Mouse (Mus musculus) cerebellum, adult 11-12 months (tissue): ENCODE measurements around the gene Aak1.
"Not testable (repeated sequence)": the region's sequence is repeated elsewhere in the genome, so short reads cannot be mapped to it uniquely, and the experiment has no call there.

ENCODE experiments used
- DNase-seq: peaks from one replicate; pipeline ENCODE4 v3.0.0; 2022

The Aak1 gene

DNA sequence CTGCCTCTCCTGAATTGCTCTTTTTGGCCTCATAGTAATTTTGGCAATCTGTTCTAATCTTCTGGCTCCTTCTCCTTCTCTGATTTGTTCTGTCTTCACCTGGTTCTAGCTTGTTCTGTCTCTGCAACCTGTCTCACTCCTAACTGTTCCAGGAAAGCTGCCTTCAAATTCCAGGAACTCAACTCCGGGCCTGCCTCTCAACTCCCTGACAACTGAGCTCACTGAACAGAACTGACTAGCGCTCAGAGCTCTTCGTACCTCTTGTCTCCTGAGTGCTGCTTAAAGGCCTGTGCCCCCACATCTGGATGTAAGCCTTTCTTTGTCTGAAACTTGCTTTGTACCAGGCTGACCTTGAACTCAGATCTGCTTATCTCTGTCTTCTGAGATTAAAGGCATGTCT lies 183.1 kb downstream of the Aak1 start:
- DNase-seq, result no peak

DNA sequence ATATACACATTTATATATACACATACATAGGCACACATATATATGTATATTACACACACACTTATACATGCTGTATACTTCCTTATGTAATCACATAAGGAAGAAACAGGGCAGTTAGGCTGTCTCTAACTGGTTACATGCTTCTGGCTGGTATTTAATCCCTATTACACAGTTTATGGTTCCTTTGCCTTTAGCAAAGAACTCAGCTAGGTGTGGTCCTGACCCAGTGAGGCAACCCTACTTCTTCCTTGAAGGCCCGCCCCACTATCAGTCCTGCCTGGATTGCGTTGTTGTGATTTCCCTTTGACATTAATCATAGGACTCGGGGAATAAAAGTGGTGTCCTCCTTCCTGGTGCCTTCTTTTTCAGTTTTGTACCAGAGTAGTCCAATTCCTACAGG lies 185.1 kb downstream of the Aak1 start:
- no peak for DNase-seq

DNA sequence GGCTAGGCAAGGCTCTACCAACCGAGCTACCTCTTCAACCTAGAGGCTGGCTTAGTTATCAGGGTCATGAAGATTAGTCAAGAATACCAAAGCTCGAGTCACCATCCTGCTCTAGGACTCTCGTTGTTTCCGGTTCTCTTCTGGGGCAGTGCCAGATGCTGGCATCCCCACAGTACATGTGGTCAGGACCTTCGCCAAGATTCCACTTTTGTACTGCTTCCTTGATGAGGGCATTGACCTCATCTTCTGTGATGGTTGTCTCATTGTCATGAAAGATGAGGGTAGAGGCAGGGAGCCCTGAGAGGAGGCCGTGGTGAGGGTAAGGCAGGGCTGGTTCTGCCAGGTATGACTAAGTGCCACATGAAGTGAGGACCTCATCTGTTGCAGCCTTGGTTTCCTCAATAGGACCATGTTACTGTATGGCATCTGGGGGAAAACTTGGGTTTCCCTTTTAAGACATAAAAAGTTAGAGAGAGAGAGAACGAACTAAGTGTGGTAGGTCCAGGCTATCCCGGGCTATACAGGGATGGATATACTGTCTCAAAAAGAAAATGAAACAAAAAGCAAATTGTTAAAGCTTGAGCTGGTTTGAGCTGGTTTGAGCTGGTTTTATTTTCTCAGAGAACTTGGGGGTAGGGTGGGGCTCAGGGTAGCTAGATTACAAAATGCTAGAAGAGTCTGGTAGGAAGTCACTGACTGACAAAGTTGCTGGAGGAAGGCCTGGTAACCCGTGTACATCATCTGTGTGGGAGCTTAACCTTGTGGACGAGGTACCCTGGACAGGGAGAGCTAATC lies 188.7 kb downstream of the Aak1 start:
- no peak for DNase-seq

DNA sequence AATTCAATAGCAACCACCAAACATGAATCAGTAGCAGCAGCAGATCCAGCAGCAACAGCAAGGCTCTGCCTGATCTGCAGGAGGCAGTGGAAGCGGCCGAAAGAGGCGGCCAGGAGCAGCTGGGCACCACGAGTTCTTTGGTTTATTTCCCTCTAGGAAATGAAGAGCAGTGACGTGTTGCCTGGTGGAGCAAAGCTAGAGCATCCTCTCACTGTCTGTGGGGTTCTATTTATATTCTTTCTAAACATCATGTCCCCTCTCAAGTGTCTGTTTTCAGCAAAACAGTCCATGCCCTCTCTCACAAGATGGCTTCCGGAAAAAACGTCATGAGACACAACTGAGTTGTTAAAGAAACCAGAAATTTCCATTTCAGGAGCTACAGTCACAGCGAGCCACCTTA lies 189.8 kb downstream of the Aak1 start:
- no peak for DNase-seq

DNA sequence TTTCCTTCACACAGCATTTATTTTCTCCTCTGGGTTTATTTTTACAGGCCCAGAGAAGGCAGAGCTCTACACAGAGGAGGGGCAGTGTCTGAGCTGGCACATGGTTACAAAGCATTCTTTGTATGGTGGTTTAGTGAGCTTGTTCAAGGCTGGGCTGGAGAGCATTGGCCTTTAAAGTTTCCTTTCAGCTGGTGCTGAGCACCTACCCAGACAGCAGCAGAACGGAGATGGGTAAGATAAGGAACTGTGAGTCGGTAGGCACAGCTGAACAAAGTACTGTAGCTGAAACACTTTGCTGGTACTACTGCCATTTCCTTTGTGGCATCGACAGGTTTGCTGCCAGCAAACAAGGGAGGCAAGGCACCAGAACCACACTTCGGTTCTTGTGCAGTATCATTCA lies 191.7 kb downstream of the Aak1 start:
- DNase-seq, result peak; percentile 16

- no peak for DNase-seq
Observed at GRCm38 (mm10) chr6:87041431-87041830, 192.1 kb downstream of the Aak1 start.

DNA sequence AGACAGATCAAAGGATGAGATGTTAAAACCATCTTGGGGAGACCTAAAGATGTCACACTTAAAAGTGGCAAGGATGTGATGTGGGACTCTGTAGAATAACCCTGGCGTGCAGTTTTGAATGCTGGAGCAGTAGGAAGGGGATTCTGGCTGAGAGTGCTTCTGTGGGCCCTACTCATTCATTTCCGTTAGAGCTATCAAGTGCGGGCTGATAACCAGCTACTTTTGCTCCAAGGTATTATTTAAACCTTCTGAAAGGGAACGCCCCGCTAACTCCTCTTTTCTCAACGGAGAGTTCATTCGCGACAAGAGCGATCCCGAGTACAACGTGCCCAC lies 192.7 kb downstream of the Aak1 start:
- no peak for DNase-seq

DNA sequence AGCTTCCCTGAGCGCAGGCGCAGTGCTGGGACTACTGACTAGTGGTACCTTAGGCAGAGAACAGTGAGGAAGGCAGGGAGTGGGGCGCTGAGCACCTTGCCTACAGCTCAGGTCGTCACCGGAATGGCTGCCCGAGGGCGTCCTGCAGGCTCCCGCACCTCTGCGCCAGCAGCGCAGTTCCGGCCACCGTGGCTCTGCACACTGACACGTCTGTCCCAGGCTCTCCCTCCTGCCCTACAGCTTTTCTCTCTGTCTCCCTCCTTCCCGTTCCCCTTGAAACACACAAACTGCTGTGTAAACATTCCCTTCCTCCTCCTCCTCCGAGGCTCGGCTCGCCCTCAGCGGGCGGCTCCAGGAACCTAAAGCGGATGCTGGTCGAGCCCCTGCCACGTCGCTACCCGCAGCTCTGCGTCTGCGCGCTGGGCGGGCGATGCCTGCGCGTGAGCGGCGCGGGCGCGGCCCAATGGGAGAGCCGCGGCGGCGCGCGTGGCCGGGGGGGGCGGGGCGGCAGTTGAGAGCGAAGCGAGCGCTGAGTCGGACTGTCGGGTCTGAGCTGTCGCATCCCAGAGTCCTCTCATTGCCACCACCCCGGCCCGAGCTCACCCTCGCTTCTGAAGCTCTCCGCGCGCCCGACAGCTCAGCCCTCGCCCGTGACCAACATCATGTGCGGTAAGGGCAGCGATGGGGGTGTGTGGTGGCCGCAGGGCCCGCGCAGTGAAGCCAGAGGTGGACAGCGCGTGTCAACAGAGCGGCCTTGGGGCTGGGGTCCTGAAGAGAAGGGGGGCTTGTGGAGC lies 193.2 kb downstream of the Aak1 start, which contains the start of gene Gfpt1:
Gene Gfpt1, plus strand, starts transcription at position 510 of the 794 bp plus-strand sequence.
- peak; percentile 95 for DNase-seq

DNA sequence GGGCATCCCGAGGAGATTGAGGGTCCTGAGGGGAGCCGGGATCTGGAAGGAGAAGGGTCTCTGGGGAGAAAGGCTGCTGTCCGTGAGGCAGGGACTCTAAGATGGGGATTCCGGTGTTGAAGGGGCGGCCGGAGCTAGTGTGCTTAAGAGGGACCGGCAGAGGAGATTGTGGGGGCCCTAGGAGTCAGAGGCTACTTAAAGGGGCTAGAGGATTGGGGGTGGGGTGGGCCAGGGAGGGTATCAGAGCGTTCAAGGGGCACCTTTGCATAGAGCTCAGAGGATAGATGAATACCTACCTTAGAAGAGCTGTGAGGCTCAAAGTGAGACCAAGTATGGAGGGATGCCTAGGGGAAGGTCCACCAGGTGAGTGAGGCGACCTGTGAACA lies 193.8 kb downstream of the Aak1 start:
- DNase-seq, result no peak

DNA sequence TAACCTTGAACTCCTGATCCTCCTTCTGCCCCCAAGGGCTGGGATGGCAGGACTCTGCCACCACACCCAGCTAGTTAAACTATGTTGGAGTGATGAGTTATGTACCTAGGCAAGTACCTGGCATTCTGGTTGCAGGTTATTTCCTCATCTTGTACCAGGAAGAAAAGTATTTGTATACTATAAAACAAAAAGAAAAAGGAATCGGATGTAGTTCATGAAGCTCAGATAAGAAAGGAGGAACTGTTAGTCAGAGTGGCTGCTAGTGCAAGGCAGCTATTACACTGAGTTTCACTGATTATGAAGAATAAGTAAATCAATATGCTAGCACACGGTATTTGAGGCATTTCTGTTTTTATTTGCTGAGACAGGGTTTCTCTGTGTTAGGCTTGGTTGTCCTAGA lies 195.6 kb downstream of the Aak1 start:
- DNase-seq, result no peak

- no peak for DNase-seq
Observed at GRCm38 (mm10) chr6:87045507-87045906, 196.2 kb downstream of the Aak1 start.

DNA sequence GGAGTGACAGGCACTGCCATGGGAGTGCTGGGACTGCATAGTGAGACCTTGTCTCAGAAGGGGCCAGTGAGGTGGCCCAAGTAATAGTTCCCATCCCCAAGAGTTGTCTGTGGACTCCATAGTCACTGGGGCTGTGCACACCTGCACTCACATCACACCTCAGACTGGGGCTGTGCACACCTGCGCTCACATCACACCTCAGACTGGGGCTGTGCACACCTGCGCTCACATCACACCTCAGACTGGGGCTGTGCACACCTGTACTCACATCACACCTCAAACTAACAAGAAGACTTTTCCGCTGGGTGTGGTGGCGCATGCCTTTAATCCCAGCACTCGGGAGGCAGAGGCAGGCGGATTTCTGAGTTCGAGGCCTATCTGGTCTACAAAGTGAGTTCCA lies 199.4 kb downstream of the Aak1 start:
- not testable (repeated sequence) for DNase-seq

DNA sequence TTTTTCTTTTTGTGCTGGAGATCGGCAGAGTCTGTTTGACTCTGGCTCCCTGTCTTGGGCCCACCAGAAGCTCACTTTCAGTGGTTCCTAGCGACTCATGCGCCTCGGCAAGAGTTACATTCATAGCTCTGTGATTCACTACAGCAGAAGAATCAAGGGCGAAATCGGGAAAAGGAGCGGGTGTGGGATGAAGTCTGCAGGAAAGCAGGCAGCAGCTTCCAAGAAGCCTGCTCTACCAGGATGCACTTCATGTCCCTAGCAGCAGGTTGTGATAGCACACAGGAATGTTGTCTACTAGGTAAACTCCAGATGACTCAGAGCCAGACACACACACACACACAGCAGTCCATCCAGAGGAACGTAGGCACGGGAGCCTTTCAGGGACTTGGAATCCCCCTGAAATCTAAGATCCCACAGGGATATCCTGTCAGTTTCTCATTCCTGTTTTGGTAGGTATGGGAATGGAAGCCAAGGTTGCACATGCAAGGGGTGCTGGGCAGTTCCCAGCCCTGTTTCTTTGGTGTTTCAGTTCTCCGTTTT lies 202.6 kb downstream of the Aak1 start:
- no peak for DNase-seq
